Comparison of ENCODE assay signal across 7 mouse cellular contexts in the genomic region with DNA sequence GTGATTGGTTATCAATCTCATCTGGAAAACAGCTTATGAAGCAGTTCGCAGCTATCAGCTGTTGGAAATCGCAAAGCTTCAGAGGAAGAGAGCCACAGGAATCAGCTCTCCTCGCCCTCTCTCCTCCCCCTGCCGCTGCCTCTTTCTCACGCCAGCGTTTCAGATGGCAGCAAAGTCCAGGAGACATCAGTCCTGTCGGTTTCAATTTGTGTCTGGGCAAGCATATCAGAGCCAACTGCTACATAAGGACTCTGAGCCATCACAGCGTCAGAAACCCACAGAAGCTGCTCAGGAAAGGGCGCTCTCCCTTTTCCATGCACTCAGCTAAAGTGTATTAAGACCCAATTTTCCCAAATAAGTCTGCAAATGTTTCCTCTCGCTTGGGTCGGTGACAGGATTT.
DNase-seq lines count a peak whose midpoint lies in the region; ATAC-seq and TF ChIP-seq lines count a peak whose summit lies in the region.

No protein-coding gene starts in this region.

- TF ChIP-seq EP300 in lung, postnatal 0 days (IDR thresholded peaks at IDR 0.05) = no peak

- peak; percentile 96 for DNase-seq in brain, adult 2 months (ENCODE audit: low read depth, low spot score)
- peak; percentile 89 for DNase-seq in cerebellum, adult 9-10 months
- peak; percentile 20 for DNase-seq in gastrocnemius, postnatal 10 days
- DNase-seq in kidney, adult 18-20 months = peak; percentile 40
- DNase-seq in lung, postnatal 0 days (ENCODE audit: low spot score) = peak; percentile 15
- no peak for DNase-seq in frontal cortex, postnatal 25 days (ENCODE audit: low spot score in 2 of 2)

- H3K27ac ChIP-seq in lung, postnatal 0 days (ENCODE audit: low read length) = no peak overlapping the region
- 0 out of 2 replicates have a peak overlapping the region, but pooled peaks have one; percentile 21 for H3K27ac ChIP-seq in stomach, embryonic 15.5 days

- WGBS in lung, postnatal 0 days = 24% methylated on average over 11 of the region's 11 CpGs
- 23% methylated on average over 11 of the region's 11 CpGs for WGBS in stomach, embryonic 15.5 days

- no peaks in the 10 kb centered on the region for H3K36me3 ChIP-seq in lung, postnatal 0 days (ENCODE audit: insufficient read depth, low read length)
- H3K36me3 ChIP-seq in stomach, embryonic 15.5 days = no peaks in the 10 kb centered on the region

- no peak for TF ChIP-seq CTCF in lung, postnatal 0 days (IDR thresholded peaks at IDR 0.05)

- H3K4me3 ChIP-seq in lung, postnatal 0 days (ENCODE audit: low read depth, low read length) = peak overlapping the region; percentile 25
- peak overlapping the region; percentile 19; the same call in 1 of the 2 replicates for H3K4me3 ChIP-seq in stomach, embryonic 15.5 days (replicated peaks)

- no peaks in the 10 kb centered on the region for H3K27me3 ChIP-seq in lung, postnatal 0 days (replicated peaks; ENCODE audit: insufficient read depth, low read length)
- H3K27me3 ChIP-seq in stomach, embryonic 15.5 days (replicated peaks) = no peaks in the 10 kb centered on the region

- no peak; the same call in 1 of the 2 replicates for ATAC-seq in lung, postnatal 0 days
- no peak for ATAC-seq in stomach, embryonic 15.5 days (ENCODE audit: insufficient read depth, low FRiP score, low read depth)

- H3K4me2 ChIP-seq in lung, postnatal 0 days (replicated peaks; ENCODE audit: low read depth, low read length) = peak overlapping the region; percentile 45
- peak overlapping the region; percentile 49 for H3K4me2 ChIP-seq in stomach, embryonic 15.5 days

- H3K4me1 ChIP-seq in lung, postnatal 0 days (ENCODE audit: insufficient read depth, low read depth, low read length) = no peaks in the 10 kb centered on the region
- H3K4me1 ChIP-seq in stomach, embryonic 15.5 days = no peaks in the 10 kb centered on the region

- no peaks in the 10 kb centered on the region for H3K9me3 ChIP-seq in lung, postnatal 0 days (ENCODE audit: low read length)
- H3K9me3 ChIP-seq in stomach, embryonic 15.5 days = no peaks in the 10 kb centered on the region

- H3K9ac ChIP-seq in lung, postnatal 0 days (replicated peaks; ENCODE audit: low read depth) = no peak overlapping the region
- H3K9ac ChIP-seq in stomach, embryonic 15.5 days = no peak overlapping the region

Comparison
In these comparisons a context has a peak if more than half of its experiments do, and no peak if none do; other contexts are left out.
1. DNase-seq: peak in brain, adult 2 months (single experiment), cerebellum, adult 9-10 months (single experiment), gastrocnemius, postnatal 10 days (single experiment), kidney, adult 18-20 months (single experiment) and lung, postnatal 0 days (single experiment); none in frontal cortex, postnatal 25 days (0 of 2).